Mouse (Mus musculus): ENCODE data around the gene 1700122O11Rik.

Gene 1700122O11Rik

GRCm38 (mm10) chr17:48038193-48038592 lies at the start of gene 1700122O11Rik:
Gene 1700122O11Rik (minus strand): TSS chr17:48038293.
- DNase-seq, result no peak

- no peak for DNase-seq
Measured at GRCm38 (mm10) chr17:48080626-48081025, 42.5 kb upstream of the 1700122O11Rik start.

GRCm38 (mm10) chr17:48067729-48068128 lies 29.6 kb upstream of the 1700122O11Rik start:
- no peak for DNase-seq

GRCm38 (mm10) chr17:48067083-48067614 lies 29.1 kb upstream of the 1700122O11Rik start:
- no peak for DNase-seq

GRCm38 (mm10) chr17:48065081-48065501 lies 27.0 kb upstream of the 1700122O11Rik start:
- peak; percentile 58 to 64 for DNase-seq

GRCm38 (mm10) chr17:48064196-48064843 lies 26.2 kb upstream of the 1700122O11Rik start:
- DNase-seq, result no peak

- DNase-seq, result no peak
Measured at GRCm38 (mm10) chr17:48057382-48057781, 19.3 kb upstream of the 1700122O11Rik start.

- no peak for DNase-seq
Measured at GRCm38 (mm10) chr17:48055076-48055816, 17.2 kb upstream of the 1700122O11Rik start.

GRCm38 (mm10) chr17:48053646-48054045 lies 15.6 kb upstream of the 1700122O11Rik start:
- DNase-seq, result no peak

- DNase-seq, result peak; percentile 66 to 82
Measured at GRCm38 (mm10) chr17:48052338-48053067, 14.4 kb upstream of the 1700122O11Rik start.

GRCm38 (mm10) chr17:48051638-48052337 lies 13.7 kb upstream of the 1700122O11Rik start:
- no peak for DNase-seq

GRCm38 (mm10) chr17:48045631-48046030 lies 7.5 kb upstream of the 1700122O11Rik start:
- DNase-seq, result peak; percentile 67 to 90

GRCm38 (mm10) chr17:48043154-48043880 lies 5.2 kb upstream of the 1700122O11Rik start:
- DNase-seq, result no peak

GRCm38 (mm10) chr17:48041351-48042287 lies 3.5 kb upstream of the 1700122O11Rik start:
- DNase-seq, result peak; percentile 34 to 60

- DNase-seq, result peak in 1 of 2 experiments; percentile 27
Measured at GRCm38 (mm10) chr17:48039232-48039866, 1.3 kb upstream of the 1700122O11Rik start.

GRCm38 (mm10) chr17:48036921-48037320 lies 1.2 kb downstream of the 1700122O11Rik start:
- DNase-seq, result no peak

- peak in 1 of 2 experiments; percentile 54 for DNase-seq
Measured at GRCm38 (mm10) chr17:48031521-48032430, 6.3 kb downstream of the 1700122O11Rik start.

- DNase-seq, result no peak
Measured at GRCm38 (mm10) chr17:48029241-48029640, 8.9 kb downstream of the 1700122O11Rik start.

- DNase-seq, result no peak
Measured at GRCm38 (mm10) chr17:48028250-48028649, 9.8 kb downstream of the 1700122O11Rik start.
